Mouse (Mus musculus) forebrain, embryonic 11.5 days (tissue): ENCODE measurements around the gene Tmem230. TPM values are rescaled to one million over a fixed set of nuclear protein-coding genes. Genes with fewer than 3 reads are reported as not detected.

ENCODE experiments used
- ATAC-seq: fragments of 200-750 bp; cut with Nextera tagmentation; replicated peaks from 2 replicates; pipeline ENCODE4 v1.8.0; 2017; ENCODE audit warnings: moderate TSS enrichment; ENCODE audit not compliant: low FRiP score
- DNase-seq: peaks from one replicate; pipeline ENCODE4 v3.0.0-alpha.2; 2017; ENCODE audit warnings: low spot score
- H3K27ac ChIP-seq: fragments of 300-500 bp; sonication (generic); 2 replicates; pipeline ENCODE4 v1.5.1; 2014; ENCODE audit warnings: low read depth, low read length
- H3K27me3 ChIP-seq: fragments of 300-500 bp; sonication (generic); 2 replicates; pipeline ENCODE4 v1.6.1; 2014; ENCODE audit warnings: mild to moderate bottlenecking, low read length, mixed read lengths; ENCODE audit not compliant: control insufficient read depth, insufficient read depth
- H3K36me3 ChIP-seq: fragments of 300-500 bp; sonication (generic); 2 replicates; pipeline ENCODE4 v1.6.1; 2014; ENCODE audit warnings: mild to moderate bottlenecking, low read length, moderate library complexity, mixed read lengths; ENCODE audit not compliant: control insufficient read depth, insufficient read depth
- H3K4me1 ChIP-seq: fragments of 300-500 bp; sonication (generic); replicated peaks from 2 replicates; pipeline ENCODE4 v1.6.1; 2014; ENCODE audit warnings: low read length, mixed read lengths; ENCODE audit not compliant: control insufficient read depth, insufficient read depth
- H3K4me2 ChIP-seq: fragments of 300-500 bp; sonication (generic); 2 replicates; pipeline ENCODE4 v1.6.1; 2014; ENCODE audit warnings: low read depth, mild to moderate bottlenecking, low read length, moderate library complexity, mixed read lengths; ENCODE audit not compliant: severe bottlenecking
- H3K4me3 ChIP-seq: fragments of 300-500 bp; sonication (generic); 2 replicates; pipeline ENCODE4 v1.5.1; 2014; ENCODE audit warnings: low read depth, low read length
- H3K9ac ChIP-seq: fragments of 300-500 bp; sonication (generic); 2 replicates; pipeline ENCODE4 v1.6.1; 2014; ENCODE audit warnings: low read length
- H3K9me3 ChIP-seq: fragments of 300-500 bp; sonication (generic); 2 replicates; pipeline ENCODE4 v1.6.1; 2016; ENCODE audit warnings: low read length, mixed read lengths; ENCODE audit not compliant: control insufficient read depth
- whole genome bisulfite sequencing: fragments of 180-500 bp; shearing (Covaris S2); extraction: QIAGEN DNeasy Blood & Tissue Kit; methylation state at CpG from one replicate; pipeline ENCODE4 v1.1.7; 2014; 5-methylcytosine and 5-hydroxymethylcytosine counted together
- polyA plus RNA-seq: library from polyadenylated mRNA; unstranded; fragments of >200 nt; fragmentation: Nextera tagmentation; extraction: Ambion mirVana; gene quantifications from 2 replicates; pipeline ENCODE4 v1.2.1, GENCODE M21; 2014

The Tmem230 gene
- polyA plus RNA-seq, 1 experiment from 2014 or later = 48.5 TPM

GRCm38 (mm10) chr2:132278273-132278853 is 30.8 kb upstream of the Tmem230 start:
- no peak overlapping the region for H3K9ac ChIP-seq
- no peak overlapping the region for H3K27ac ChIP-seq
- peaks cover 6% of the 10 kb centered on the region for H3K4me1 ChIP-seq
- no peak overlapping the region for H3K4me3 ChIP-seq
- no peaks in the 10 kb centered on the region; the same call in 1 of the 2 replicates for H3K9me3 ChIP-seq
- H3K27me3 ChIP-seq = no peaks in the 10 kb centered on the region
- no peaks in the 10 kb centered on the region for H3K36me3 ChIP-seq
- H3K4me2 ChIP-seq = no peak overlapping the region
- no peak for ATAC-seq
- no peak for DNase-seq
- 80% methylated on average over 8 of the region's 8 CpGs for WGBS

DNA sequence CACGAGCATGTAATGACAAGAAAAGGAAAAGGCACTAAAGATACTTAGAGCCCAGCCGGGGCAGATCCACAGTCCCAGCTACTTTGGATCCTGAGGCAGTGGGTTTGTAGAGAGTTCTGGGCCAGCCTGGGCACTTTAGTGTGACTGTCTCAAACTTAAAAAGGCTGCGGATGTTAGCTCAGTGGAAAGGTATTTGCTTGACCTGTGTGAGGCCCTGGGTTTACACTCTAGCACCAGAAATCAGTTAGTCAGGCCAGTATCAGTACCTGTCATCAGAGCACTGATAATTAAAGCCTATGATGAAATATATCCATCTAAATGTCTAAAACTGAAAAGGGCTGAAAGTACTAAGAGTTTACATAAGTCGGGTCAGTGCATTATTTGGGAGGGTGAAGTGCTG is 28.6 kb upstream of the Tmem230 start:
- Histone ChIP-seq H3K4me2 (no peak overlapping the region), H3K4me1 (no peaks in the 10 kb centered on the region)

DNA sequence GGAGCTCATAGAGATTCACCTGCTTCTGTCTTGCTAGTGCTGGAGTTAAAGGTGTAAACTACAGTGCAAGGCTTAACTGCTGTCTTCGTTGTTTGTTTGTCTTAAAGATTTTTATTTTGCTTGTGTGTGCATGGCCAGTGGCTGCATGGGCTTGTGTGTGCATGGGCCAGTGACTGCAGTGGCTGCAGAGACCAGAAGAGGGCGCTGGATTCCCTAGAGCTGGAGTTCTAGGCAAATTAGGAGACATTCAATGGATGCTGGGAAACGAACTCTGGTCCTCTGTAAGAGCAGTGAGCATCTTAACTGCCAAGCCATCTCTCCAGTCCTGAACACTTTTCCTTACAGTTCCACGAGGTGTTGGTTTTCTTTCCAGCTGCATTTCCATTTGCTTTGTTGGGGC is 27.9 kb upstream of the Tmem230 start:
- no peak overlapping the region for H3K27ac ChIP-seq
- WGBS = 75% methylated on average over 4 of the region's 4 CpGs
- H3K9me3 ChIP-seq = no peaks in the 10 kb centered on the region; the same call in 1 of the 2 replicates
- no peaks in the 10 kb centered on the region for H3K27me3 ChIP-seq
- H3K36me3 ChIP-seq = no peaks in the 10 kb centered on the region
- H3K4me1 ChIP-seq = no peaks in the 10 kb centered on the region
- no peak for ATAC-seq
- no peak for DNase-seq
- no peak overlapping the region for H3K9ac ChIP-seq
- H3K4me2 ChIP-seq = no peak overlapping the region
- H3K4me3 ChIP-seq = no peak overlapping the region

More for the DNA sequence above, 28.6 kb upstream of the Tmem230 start:
- H3K27ac ChIP-seq = no peak overlapping the region
- no peaks in the 10 kb centered on the region; the same call in 1 of the 2 replicates for H3K9me3 ChIP-seq
- no peak for DNase-seq
- whole genome bisulfite sequencing = 83% methylated on average over 4 of the region's 4 CpGs
- H3K36me3 ChIP-seq = no peaks in the 10 kb centered on the region
- no peak overlapping the region for H3K4me3 ChIP-seq
- H3K9ac ChIP-seq = no peak overlapping the region
- no peak for ATAC-seq
- H3K27me3 ChIP-seq = no peaks in the 10 kb centered on the region

DNA sequence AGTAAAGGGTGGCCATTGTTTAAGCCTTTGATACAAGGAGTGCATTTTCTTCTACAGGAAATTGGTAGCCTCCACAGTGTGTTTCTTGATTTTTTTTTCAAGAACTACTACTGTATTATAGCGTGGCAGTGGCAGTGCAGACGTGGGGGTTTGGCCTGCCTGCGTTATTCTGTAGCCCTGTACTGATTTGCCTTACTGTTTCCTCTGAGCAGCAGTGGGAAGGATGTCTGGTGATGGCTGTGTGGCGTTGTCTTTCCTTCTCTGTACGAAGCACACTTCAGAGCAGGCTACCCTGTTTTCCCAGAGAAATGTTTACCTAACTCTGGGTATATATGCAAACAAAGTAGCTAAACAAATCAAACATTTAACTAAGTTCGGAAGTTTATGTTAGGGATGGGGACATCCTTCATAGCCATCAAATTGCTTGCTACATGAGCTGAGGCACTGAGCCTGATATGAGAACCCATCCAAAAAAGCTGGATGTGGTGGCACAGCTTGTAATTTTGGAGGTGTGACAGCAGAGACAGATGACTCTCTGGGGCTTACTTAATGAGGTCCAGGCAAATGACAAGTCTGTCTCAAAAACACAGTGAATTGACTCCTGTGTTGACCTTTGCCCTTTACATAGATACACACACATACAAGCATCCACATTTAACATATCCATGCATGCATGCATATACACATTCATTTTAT is 25.2 kb upstream of the Tmem230 start:
- no peaks in the 10 kb centered on the region for H3K27me3 ChIP-seq
- ATAC-seq (no peak), DNase-seq (no peak)
- H3K36me3 ChIP-seq = no peaks in the 10 kb centered on the region
- no peaks in the 10 kb centered on the region; the same call in 1 of the 2 replicates for H3K9me3 ChIP-seq
- H3K9ac ChIP-seq = no peak overlapping the region
- no peaks in the 10 kb centered on the region for H3K4me1 ChIP-seq
- WGBS = 79% methylated on average over 6 of the region's 6 CpGs
- no peak overlapping the region for H3K4me3 ChIP-seq
- no peak overlapping the region for H3K4me2 ChIP-seq
- H3K27ac ChIP-seq = no peak overlapping the region

GRCm38 (mm10) chr2:132270331-132270951 is 22.8 kb upstream of the Tmem230 start:
- no peak overlapping the region for H3K27ac ChIP-seq
- H3K4me3 ChIP-seq = no peak overlapping the region
- no peak for ATAC-seq
- no peak overlapping the region for H3K4me2 ChIP-seq
- H3K9me3 ChIP-seq = no peaks in the 10 kb centered on the region; the same call in 1 of the 2 replicates
- 93% methylated on average over 2 of the region's 2 CpGs for WGBS
- H3K27me3 ChIP-seq = no peaks in the 10 kb centered on the region
- no peak for DNase-seq
- no peaks in the 10 kb centered on the region for H3K4me1 ChIP-seq
- no peaks in the 10 kb centered on the region for H3K36me3 ChIP-seq
- no peak overlapping the region for H3K9ac ChIP-seq

DNA sequence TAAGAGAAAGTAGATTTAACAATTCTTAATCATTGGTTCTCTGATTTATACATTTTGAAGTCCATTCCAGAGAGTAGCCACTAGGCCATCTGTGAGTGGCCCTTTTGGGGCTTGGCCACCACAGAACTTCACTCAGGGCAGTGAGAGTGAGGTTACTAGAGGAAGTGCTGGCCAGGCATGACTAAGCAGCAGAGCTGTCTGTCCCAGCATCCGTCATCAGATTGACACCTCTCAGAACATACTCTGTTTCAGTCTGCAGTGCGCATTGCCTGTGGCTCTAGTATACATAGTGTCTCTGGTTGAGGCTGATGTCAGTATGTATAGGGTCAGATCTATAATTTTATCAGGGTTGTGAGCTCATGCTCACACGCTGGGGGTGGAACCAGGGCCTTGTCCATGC is 21.6 kb upstream of the Tmem230 start:
- no peaks in the 10 kb centered on the region for H3K36me3 ChIP-seq

GRCm38 (mm10) chr2:132266086-132266485 is 18.5 kb upstream of the Tmem230 start:
- no peak overlapping the region for H3K4me2 ChIP-seq
- no peaks in the 10 kb centered on the region for H3K27me3 ChIP-seq
- H3K27ac ChIP-seq = no peak overlapping the region
- ATAC-seq (no peak), DNase-seq (no peak)
- no peaks in the 10 kb centered on the region for H3K9me3 ChIP-seq
- no peaks in the 10 kb centered on the region for H3K36me3 ChIP-seq
- no peaks in the 10 kb centered on the region; the same call in 1 of the 2 replicates for H3K4me1 ChIP-seq
- 92% methylated on average over 3 of the region's 3 CpGs for WGBS
- no peak overlapping the region for H3K4me3 ChIP-seq
- no peak overlapping the region for H3K9ac ChIP-seq

More for the DNA sequence above, 21.6 kb upstream of the Tmem230 start:
- Histone ChIP-seq H3K4me3 (no peak overlapping the region), H3K4me2 (no peak overlapping the region), H3K9me3 (no peaks in the 10 kb centered on the region), H3K9ac (no peak overlapping the region), H3K27me3 (no peaks in the 10 kb centered on the region), H3K4me1 (no peaks in the 10 kb centered on the region; the same call in 1 of the 2 replicates), H3K27ac (no peak overlapping the region)
- 93% methylated on average over 3 of the region's 3 CpGs for WGBS
- DNase-seq = no peak
- no peak for ATAC-seq

GRCm38 (mm10) chr2:132265196-132265595 is 17.6 kb upstream of the Tmem230 start:
- H3K9ac ChIP-seq = no peak overlapping the region
- no peak overlapping the region for H3K4me2 ChIP-seq
- no peaks in the 10 kb centered on the region for H3K27me3 ChIP-seq
- H3K36me3 ChIP-seq = no peaks in the 10 kb centered on the region
- DNase-seq = no peak
- no peak for ATAC-seq
- no peaks in the 10 kb centered on the region for H3K9me3 ChIP-seq
- no peaks in the 10 kb centered on the region; the same call in 1 of the 2 replicates for H3K4me1 ChIP-seq
- WGBS = 91% methylated on average over 9 of the region's 9 CpGs
- H3K27ac ChIP-seq = no peak overlapping the region
- no peak overlapping the region for H3K4me3 ChIP-seq
